Mouse (Mus musculus) liver, embryonic 16.5 days (tissue): ENCODE data around the gene Zyx. TPM values are rescaled to one million over a fixed set of nuclear protein-coding genes. Genes with fewer than 3 reads are reported as not detected.

Experiments
- ATAC-seq: fragments of 200-750 bp; cut with Nextera tagmentation; 2 replicates; pipeline ENCODE4 v1.8.0; 2017; ENCODE audit warnings: low read depth, mild to moderate bottlenecking, moderate number of reproducible peaks, moderate library complexity
- H3K27ac ChIP-seq: fragments of 300-500 bp; sonication (generic); 2 replicates; pipeline ENCODE4 v1.5.1; 2014; ENCODE audit warnings: mild to moderate bottlenecking, low read length
- H3K27me3 ChIP-seq: fragments of 300-500 bp; sonication (generic); 2 replicates; pipeline ENCODE4 v1.6.1; 2014; ENCODE audit warnings: low read depth, low read length, mixed read lengths; ENCODE audit not compliant: control insufficient read depth, insufficient read depth
- H3K36me3 ChIP-seq: fragments of 300-500 bp; sonication (generic); 2 replicates; pipeline ENCODE4 v1.6.1; 2014; ENCODE audit warnings: mild to moderate bottlenecking; ENCODE audit not compliant: control insufficient read depth, insufficient read depth
- H3K4me1 ChIP-seq: fragments of 300-500 bp; sonication (generic); 2 replicates; pipeline ENCODE4 v1.6.1; 2014; ENCODE audit warnings: low read depth, low read length, mixed read lengths; ENCODE audit not compliant: control insufficient read depth
- H3K4me2 ChIP-seq: fragments of 300-500 bp; sonication (generic); 2 replicates; pipeline ENCODE4 v1.6.1; 2014; ENCODE audit warnings: low read depth, low read length, mixed read lengths
- H3K4me3 ChIP-seq: fragments of 300-500 bp; sonication (generic); 2 replicates; pipeline ENCODE4 v1.5.1; 2014; ENCODE audit warnings: low read depth, mild to moderate bottlenecking, low read length
- H3K9ac ChIP-seq: fragments of 300-500 bp; sonication (generic); 2 replicates; pipeline ENCODE4 v1.6.1; 2014; ENCODE audit warnings: low read depth, low read length
- H3K9me3 ChIP-seq: fragments of 300-500 bp; sonication (generic); replicated peaks from 2 replicates; pipeline ENCODE4 v1.6.1; 2016; ENCODE audit warnings: low read length; ENCODE audit not compliant: control insufficient read depth
- WGBS: fragments of 180-500 bp; shearing (Covaris S2); extraction: QIAGEN DNeasy Blood & Tissue Kit; methylation state at CpG from one replicate; pipeline ENCODE4 v1.1.7; 2014; ENCODE audit not compliant: insufficient replicate concordance; 5-methylcytosine and 5-hydroxymethylcytosine counted together
- polyA plus RNA-seq: library from polyadenylated mRNA; unstranded; fragments of >200 nt; fragmentation: Nextera tagmentation; extraction: Ambion mirVana; gene quantifications from 2 replicates; pipeline ENCODE4 v1.2.1, GENCODE M21; 2015

Zyx gene
- polyA plus RNA-seq, 1 experiment from 2014 or later: 43.2 TPM

- peak overlapping the region; percentile 66 for H3K4me2 ChIP-seq
- WGBS: 34% methylated on average over 3 of the region's 3 CpGs
- no peaks in the 10 kb centered on the region for H3K9me3 ChIP-seq
- peak overlapping the region; percentile 58; the same call in 1 of the 2 replicates for H3K4me3 ChIP-seq
- H3K4me1 ChIP-seq: no peaks in the 10 kb centered on the region; the same call in 1 of the 2 replicates
- no peaks in the 10 kb centered on the region for H3K36me3 ChIP-seq
- no peaks in the 10 kb centered on the region for H3K27me3 ChIP-seq
- no peak for ATAC-seq
- no peak overlapping the region for H3K9ac ChIP-seq
- no peak overlapping the region for H3K27ac ChIP-seq
Measured at GRCm38 (mm10) chr6:42372001-42372400, 22.6 kb downstream of the Zyx start.

GRCm38 (mm10) chr6:42372421-42372815 is 23.0 kb downstream of the Zyx start:
- H3K4me3 ChIP-seq: peak overlapping the region; percentile 58
- 47% methylated on average over 9 of the region's 9 CpGs for WGBS
- H3K9me3 ChIP-seq: no peaks in the 10 kb centered on the region
- H3K27ac ChIP-seq: peak overlapping the region; percentile 44
- H3K27me3 ChIP-seq: no peaks in the 10 kb centered on the region
- H3K36me3 ChIP-seq: no peaks in the 10 kb centered on the region
- peak; percentile 2; the same call in 1 of the 2 replicates for ATAC-seq
- no peak overlapping the region for H3K9ac ChIP-seq
- H3K4me1 ChIP-seq: no peaks in the 10 kb centered on the region; the same call in 1 of the 2 replicates
- peak overlapping the region; percentile 66 for H3K4me2 ChIP-seq

- Histone ChIP-seq H3K4me1 (no peaks in the 10 kb centered on the region; the same call in 1 of the 2 replicates), H3K27me3 (no peaks in the 10 kb centered on the region), H3K4me3 (peak within 1 kb of the TSS; percentile 58), H3K9me3 (no peaks in the 10 kb centered on the region), H3K4me2 (peak within 1 kb of the TSS; percentile 66), H3K9ac (peak within 1 kb of the TSS; percentile 52), H3K27ac (peak within 1 kb of the TSS; percentile 87), H3K36me3 (no peaks in the 10 kb centered on the region)
- ATAC-seq: peak; percentile 85
- under 1% methylated on average over 34 of the region's 36 CpGs for WGBS
Measured at GRCm38 (mm10) chr6:42372816-42373547, 23.6 kb downstream of the Zyx start, which contains the start of gene Epha1. Gene Epha1, minus strand, starts transcription at chr6:42373268.

GRCm38 (mm10) chr6:42373669-42374430 is 24.4 kb downstream of the Zyx start:
- H3K9me3 ChIP-seq: no peaks in the 10 kb centered on the region
- WGBS: 31% methylated on average over 7 of the region's 7 CpGs
- H3K27ac ChIP-seq: peak overlapping the region; percentile 37; the same call in 1 of the 2 replicates
- peak overlapping the region; percentile 58 for H3K4me3 ChIP-seq
- no peaks in the 10 kb centered on the region for H3K36me3 ChIP-seq
- no peak for ATAC-seq
- H3K27me3 ChIP-seq: no peaks in the 10 kb centered on the region
- peak overlapping the region; percentile 52; the same call in 1 of the 2 replicates for H3K9ac ChIP-seq
- peak overlapping the region; percentile 66 for H3K4me2 ChIP-seq
- no peaks in the 10 kb centered on the region; the same call in 1 of the 2 replicates for H3K4me1 ChIP-seq

GRCm38 (mm10) chr6:42374701-42375100 is 25.3 kb downstream of the Zyx start:
- Histone ChIP-seq H3K9ac (no peak overlapping the region), H3K36me3 (no peaks in the 10 kb centered on the region), H3K4me1 (no peaks in the 10 kb centered on the region; the same call in 1 of the 2 replicates), H3K27ac (no peak overlapping the region), H3K4me3 (no peak overlapping the region), H3K4me2 (no peak overlapping the region), H3K9me3 (no peaks in the 10 kb centered on the region), H3K27me3 (no peaks in the 10 kb centered on the region)
- WGBS: 54% methylated on average over 4 of the region's 4 CpGs
- ATAC-seq: no peak

GRCm38 (mm10) chr6:42375131-42375530 is 25.7 kb downstream of the Zyx start:
- no peaks in the 10 kb centered on the region for H3K27me3 ChIP-seq
- no peak overlapping the region for H3K9ac ChIP-seq
- no peak for ATAC-seq
- H3K4me3 ChIP-seq: no peak overlapping the region
- WGBS: 67% methylated on average over 2 of the region's 2 CpGs
- no peak overlapping the region for H3K27ac ChIP-seq
- H3K36me3 ChIP-seq: no peaks in the 10 kb centered on the region
- no peak overlapping the region for H3K4me2 ChIP-seq
- no peaks in the 10 kb centered on the region for H3K9me3 ChIP-seq
- no peaks in the 10 kb centered on the region; the same call in 1 of the 2 replicates for H3K4me1 ChIP-seq

- 27% methylated on average over 4 of the region's 4 CpGs for WGBS
- Histone ChIP-seq H3K4me1 (no peaks in the 10 kb centered on the region; the same call in 1 of the 2 replicates), H3K27ac (no peak overlapping the region)
Measured at GRCm38 (mm10) chr6:42376016-42376415, 26.6 kb downstream of the Zyx start.

GRCm38 (mm10) chr6:42376504-42377019 is 27.1 kb downstream of the Zyx start:
- H3K9ac ChIP-seq: no peak overlapping the region
- no peak for ATAC-seq
- no peaks in the 10 kb centered on the region for H3K36me3 ChIP-seq
- 36% methylated on average over 6 of the region's 6 CpGs for WGBS
- no peak overlapping the region for H3K4me3 ChIP-seq
- no peak overlapping the region for H3K4me2 ChIP-seq
- no peaks in the 10 kb centered on the region; the same call in 1 of the 2 replicates for H3K4me1 ChIP-seq
- H3K27ac ChIP-seq: no peak overlapping the region
- no peaks in the 10 kb centered on the region for H3K27me3 ChIP-seq
- no peaks in the 10 kb centered on the region for H3K9me3 ChIP-seq

More at GRCm38 (mm10) chr6:42376016-42376415, 26.6 kb downstream of the Zyx start:
- no peak for ATAC-seq
- Histone ChIP-seq H3K27me3 (no peaks in the 10 kb centered on the region), H3K4me2 (no peak overlapping the region), H3K36me3 (no peaks in the 10 kb centered on the region), H3K9me3 (no peaks in the 10 kb centered on the region), H3K4me3 (no peak overlapping the region), H3K9ac (no peak overlapping the region)
